Mouse (Mus musculus) lung, adult 18-20 months (tissue): ENCODE measurements around the gene Hoxd4.

Experiments
- DNase-seq, 2 experiments: peaks; one replicate each; pipeline ENCODE4 v3.0.0; 2022; ENCODE audit warnings: mixed read lengths in 2 of 2

The Hoxd4 gene

GRCm38 (mm10) chr2:74731799-74732512, 20.2 kb downstream of the Hoxd4 start:
- DNase-seq: no peak

- DNase-seq: no peak
Observed at GRCm38 (mm10) chr2:74732513-74733316, 21.0 kb downstream of the Hoxd4 start.

DNA sequence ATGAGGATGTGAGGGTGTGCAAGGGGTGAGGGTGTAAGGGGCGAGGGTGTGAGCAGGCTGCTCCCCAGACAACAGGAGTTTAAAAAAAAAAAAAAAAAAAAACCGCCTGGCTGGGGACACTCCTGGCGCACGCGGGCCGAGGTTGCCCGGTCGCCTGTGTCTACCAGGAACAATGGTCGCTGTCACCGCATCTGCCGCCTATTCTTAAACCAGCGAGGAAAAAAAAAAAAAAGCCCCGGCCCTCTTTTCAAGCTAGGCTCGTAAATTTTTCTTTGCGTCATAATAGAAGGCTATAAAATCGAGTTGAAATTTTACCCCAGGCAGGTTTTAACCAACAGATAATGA, 21.6 kb downstream of the Hoxd4 start:
- DNase-seq: no peak

- no peak for DNase-seq
Observed at GRCm38 (mm10) chr2:74733765-74734164, 22.0 kb downstream of the Hoxd4 start.

DNA sequence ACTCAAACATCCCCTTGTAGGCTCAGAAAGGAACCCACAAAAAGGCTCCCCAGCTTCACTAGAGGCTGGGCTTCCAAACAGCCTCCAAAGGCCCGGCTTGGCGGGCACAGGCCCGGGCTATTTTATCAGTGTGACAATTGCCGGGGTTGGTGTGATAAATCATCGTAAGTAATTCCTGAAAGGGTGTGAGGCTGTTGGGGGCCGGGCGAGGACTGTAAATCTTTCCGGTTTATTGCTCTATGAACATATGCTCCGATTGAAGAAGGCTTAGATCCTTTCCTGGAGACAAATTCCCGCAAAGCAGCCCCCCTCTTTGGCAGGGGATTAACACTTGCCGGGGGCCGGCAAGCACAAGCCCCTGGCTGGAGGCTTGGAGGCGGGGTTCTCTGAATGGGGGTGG, 22.7 kb downstream of the Hoxd4 start:
- DNase-seq: no peak

GRCm38 (mm10) chr2:74734996-74735811, 23.5 kb downstream of the Hoxd4 start:
- no peak for DNase-seq

GRCm38 (mm10) chr2:74735851-74736687, 24.3 kb downstream of the Hoxd4 start:
- no peak for DNase-seq

- DNase-seq: no peak
Observed at GRCm38 (mm10) chr2:74736688-74737577, 25.2 kb downstream of the Hoxd4 start.

DNA sequence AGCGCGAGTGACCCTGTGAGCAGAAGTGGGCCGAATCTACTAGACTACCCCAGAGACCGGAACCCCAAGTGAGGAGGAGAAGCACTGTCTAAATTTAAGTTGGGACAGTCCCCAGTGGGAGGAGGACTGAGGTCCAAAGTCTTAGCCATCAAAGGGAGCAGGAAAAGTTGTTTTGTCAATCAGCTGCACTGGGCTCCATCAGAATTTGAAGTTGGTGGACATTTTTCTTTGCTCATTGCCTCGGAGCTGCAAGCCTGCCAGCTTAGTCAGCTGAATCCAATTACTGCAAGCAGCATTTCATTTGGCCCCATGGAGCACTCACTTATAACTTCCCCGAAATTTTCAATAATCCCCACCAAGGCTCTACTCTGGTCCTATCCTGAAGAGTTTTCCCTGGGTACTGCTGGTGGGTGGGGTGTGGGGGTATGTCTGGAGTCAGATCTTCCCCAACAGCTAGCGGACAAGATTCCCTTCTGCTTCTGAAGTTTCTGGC, 25.9 kb downstream of the Hoxd4 start:
- no peak for DNase-seq

- no peak for DNase-seq
Observed at GRCm38 (mm10) chr2:74738623-74739475, 27.1 kb downstream of the Hoxd4 start.

GRCm38 (mm10) chr2:74739476-74739800, 27.7 kb downstream of the Hoxd4 start:
- DNase-seq: no peak

- DNase-seq: no peak
Observed at GRCm38 (mm10) chr2:74739869-74740268, 28.1 kb downstream of the Hoxd4 start.

- DNase-seq: no peak
Observed at GRCm38 (mm10) chr2:74740311-74741091, 28.8 kb downstream of the Hoxd4 start.

- DNase-seq: no peak
Observed at GRCm38 (mm10) chr2:74741252-74741978, 29.7 kb downstream of the Hoxd4 start.

DNA sequence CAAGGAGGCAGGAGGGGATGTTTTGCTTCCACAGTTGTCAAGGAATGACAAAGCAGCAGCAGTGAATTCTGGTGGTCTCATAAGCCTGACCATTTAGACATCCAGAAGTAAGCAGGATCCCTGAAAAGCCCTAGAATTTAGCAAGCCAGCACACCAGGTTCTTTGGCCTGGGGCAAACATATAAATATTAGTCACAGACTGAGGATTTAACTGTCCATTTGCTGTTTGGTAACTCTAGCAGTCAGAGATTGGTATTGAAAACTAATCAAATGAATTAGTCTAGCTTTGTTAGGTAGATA, 30.2 kb downstream of the Hoxd4 start:
- no peak for DNase-seq

DNA sequence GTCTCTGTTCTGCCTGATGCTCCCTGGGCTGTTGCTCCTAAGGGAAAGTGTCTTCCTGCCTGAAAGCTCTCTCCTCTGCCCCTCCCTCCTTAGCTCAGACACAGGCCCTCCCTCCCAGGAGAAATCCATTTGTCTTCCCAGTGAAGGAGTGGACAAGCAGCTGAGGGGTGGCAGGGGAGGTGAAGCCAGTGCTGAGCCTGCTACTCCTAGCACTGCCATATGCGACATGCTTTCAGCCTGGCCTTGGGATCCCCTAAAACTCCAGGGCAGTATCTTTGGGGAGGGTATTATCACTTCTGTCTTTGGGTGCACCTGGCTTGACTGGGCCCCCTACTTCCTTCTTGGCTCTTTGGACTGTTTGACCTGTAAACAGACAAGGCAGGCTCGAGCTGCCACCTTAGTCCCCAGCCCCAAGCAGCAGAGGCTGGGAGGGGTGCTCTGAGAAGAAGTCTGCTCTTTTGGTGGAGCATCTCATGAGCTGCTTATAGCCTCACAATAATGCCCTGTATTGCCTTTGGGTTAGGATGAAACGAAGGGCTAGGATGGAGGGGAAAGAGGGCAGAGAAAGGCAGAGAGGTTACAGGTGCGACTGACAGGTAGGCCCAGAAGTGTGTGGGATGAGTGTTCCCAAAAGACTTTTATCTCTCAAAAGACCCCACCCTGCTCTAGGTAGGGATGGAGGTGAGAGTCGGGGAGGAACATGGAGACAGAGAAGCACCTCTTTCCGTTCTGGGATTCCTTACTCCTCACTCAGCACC, 34.0 kb downstream of the Hoxd4 start:
- DNase-seq: no peak

DNA sequence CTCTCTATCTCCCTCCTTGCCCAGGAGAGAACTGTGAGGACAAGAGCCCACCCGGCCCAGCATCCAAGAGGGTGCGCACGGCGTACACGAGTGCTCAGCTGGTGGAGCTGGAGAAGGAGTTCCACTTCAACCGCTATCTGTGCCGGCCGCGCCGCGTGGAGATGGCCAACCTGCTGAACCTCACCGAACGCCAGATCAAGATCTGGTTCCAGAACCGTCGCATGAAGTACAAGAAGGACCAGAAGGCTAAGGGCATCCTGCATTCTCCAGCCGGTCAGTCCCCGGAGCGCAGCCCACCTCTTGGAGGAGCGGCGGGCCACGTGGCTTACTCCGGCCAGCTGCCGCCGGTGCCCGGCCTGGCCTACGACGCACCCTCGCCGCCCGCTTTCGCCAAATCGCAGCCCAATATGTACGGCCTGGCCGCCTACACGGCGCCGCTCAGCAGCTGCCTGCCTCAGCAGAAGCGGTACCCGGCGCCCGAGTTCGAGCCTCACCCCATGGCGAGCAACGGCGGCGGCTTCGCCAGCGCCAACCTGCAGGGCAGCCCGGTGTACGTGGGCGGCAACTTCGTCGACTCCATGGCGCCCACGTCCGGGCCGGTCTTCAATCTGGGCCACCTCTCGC, 34.7 kb downstream of the Hoxd4 start:
- no peak for DNase-seq

DNA sequence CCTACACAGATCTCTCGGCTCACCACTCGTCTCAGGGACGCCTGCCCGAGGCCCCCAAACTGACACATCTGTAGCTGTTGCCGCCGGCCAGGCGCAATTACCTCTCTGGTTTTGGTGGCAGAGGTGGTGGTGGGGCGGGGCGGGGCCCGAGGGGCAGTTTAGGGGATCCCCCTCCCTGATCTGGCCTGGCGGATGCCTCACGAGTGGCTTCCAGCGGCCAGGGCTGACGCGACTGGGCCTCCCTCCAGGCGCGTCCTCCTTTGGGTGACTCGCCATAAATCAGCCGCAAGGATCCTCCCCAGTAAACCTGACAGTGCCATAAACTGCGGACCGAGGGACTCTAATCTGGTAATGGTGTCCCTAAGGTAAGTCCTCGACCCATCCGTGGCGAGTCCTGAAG, 35.3 kb downstream of the Hoxd4 start:
- DNase-seq: no peak
